15 mouse cellular contexts compared by ENCODE assay signal in genomic region chr2:113966421-113966820, GRCm38 (mm10). TPM values are rescaled to one million over a fixed set of nuclear protein-coding genes. Genes with fewer than 3 reads are reported as not detected.
A peak's percentile ranks its signal among the peaks of the same experiment; 100 is the strongest.
DNase-seq lines count a peak whose midpoint lies in the region; ATAC-seq and TF ChIP-seq lines count a peak whose summit lies in the region.
"Had no signal": no experiment of that assay in that cellular context is flagged by ENCODE, and none has a peak within 500 bp of the region (broad histone marks: within the 10 kb centered on the region; RNA-seq: fewer than 3 reads in every experiment).

No protein-coding gene starts in this region.

- TF ChIP-seq POLR2A in cerebellum, adult 2 months (IDR thresholded peaks at IDR 0.05; ENCODE audit: borderline replicate concordance, insufficient read depth, low read length), result no peak

- no peaks in the 10 kb centered on the region; the same call in 1 of the 2 replicates for H3K27me3 ChIP-seq in cerebellum, adult 2 months (ENCODE audit: control insufficient read depth, insufficient read depth, low read length)
- no peaks in the 10 kb centered on the region for H3K27me3 ChIP-seq in kidney, postnatal 0 days (ENCODE audit: insufficient read depth, low read length)
- H3K27me3 ChIP-seq: kidney, embryonic 15.5 days; neural tube, embryonic 15.5 days had no signal

- no peaks in the 10 kb centered on the region for H3K36me3 ChIP-seq in kidney, postnatal 0 days (ENCODE audit: insufficient read depth, low read length)
- H3K36me3 ChIP-seq: hindbrain, embryonic 10.5 days; kidney, embryonic 15.5 days; midbrain, embryonic 10.5 days; neural tube, embryonic 15.5 days had no signal

- H3K4me1 ChIP-seq in cerebellum, adult 2 months (ENCODE audit: control insufficient read depth, insufficient read depth, low read length), result no peaks in the 10 kb centered on the region
- no peaks in the 10 kb centered on the region for H3K4me1 ChIP-seq in kidney, postnatal 0 days (replicated peaks; ENCODE audit: insufficient read depth, low read length)
- H3K4me1 ChIP-seq: hindbrain, embryonic 10.5 days; kidney, embryonic 15.5 days; midbrain, embryonic 10.5 days; neural tube, embryonic 15.5 days had no signal

- H3K9me3 ChIP-seq in kidney, postnatal 0 days (replicated peaks; ENCODE audit: low read length), result no peaks in the 10 kb centered on the region
- H3K9me3 ChIP-seq: hindbrain, embryonic 10.5 days; kidney, embryonic 15.5 days; midbrain, embryonic 10.5 days; neural tube, embryonic 15.5 days had no signal

- TF ChIP-seq CTCF in cerebellum, adult 2 months (IDR thresholded peaks at IDR 0.05; ENCODE audit: borderline replicate concordance, insufficient read depth, low read depth, low read length), result peak; percentile 31; the same call in 1 of the 2 replicates
- peak; percentile 57 for TF ChIP-seq CTCF in kidney, postnatal 0 days (IDR thresholded peaks at IDR 0.05; ENCODE audit: low read depth)

- H3K9ac ChIP-seq in kidney, postnatal 0 days (ENCODE audit: low read depth, low read length), result no peak overlapping the region
- H3K9ac ChIP-seq: kidney, embryonic 15.5 days; neural tube, embryonic 15.5 days had no signal

- 10% methylated on average over 4 of the region's 4 CpGs for WGBS in cerebellum, adult 2 months
- WGBS in kidney, postnatal 0 days, result 22% methylated on average over 4 of the region's 4 CpGs

- no peak overlapping the region for H3K4me2 ChIP-seq in kidney, postnatal 0 days (ENCODE audit: low read length)
- H3K4me2 ChIP-seq: kidney, embryonic 15.5 days; neural tube, embryonic 15.5 days had no signal

- no peak for DNase-seq in cerebellum, adult 2 months
- DNase-seq in cerebellum, adult 11 months, result no peak
- no peak for DNase-seq in kidney, postnatal 0 days (ENCODE audit: low spot score)
- DNase-seq in kidney, postnatal 25 days, result no peak
- DNase-seq in 416B (ENCODE audit: low read depth), result peak; percentile 10
- peak; percentile 13 for DNase-seq in brain, adult 2 months (ENCODE audit: low read depth, low spot score)
- no peak for DNase-seq in ovary, postnatal 14 days (ENCODE audit: low spot score)
- DNase-seq: heart, adult 11 months; lung, adult 18-20 months had no signal

- H3K4me3 ChIP-seq in cerebellum, adult 2 months (replicated peaks; ENCODE audit: insufficient read depth, low read depth, low read length), result no peak overlapping the region
- no peak overlapping the region for H3K4me3 ChIP-seq in kidney, postnatal 0 days (replicated peaks; ENCODE audit: low read depth, low read length)
- H3K4me3 ChIP-seq: hindbrain, embryonic 10.5 days; kidney, embryonic 15.5 days; midbrain, embryonic 10.5 days; neural tube, embryonic 15.5 days had no signal

- ATAC-seq in kidney, postnatal 0 days (replicated peaks; ENCODE audit: low FRiP score, low read depth), result no peak
- ATAC-seq in megakaryocyte-erythroid progenitor cell, adult 5-6 weeks (replicated peaks; ENCODE audit: low FRiP score, low TSS enrichment, poor library complexity, severe bottlenecking), result no peak

- no peak overlapping the region for H3K27ac ChIP-seq in cerebellum, adult 2 months (ENCODE audit: insufficient read depth, low read length)
- no peak overlapping the region for H3K27ac ChIP-seq in kidney, postnatal 0 days
- H3K27ac ChIP-seq: hindbrain, embryonic 10.5 days; kidney, embryonic 15.5 days; midbrain, embryonic 10.5 days; neural tube, embryonic 15.5 days had no signal

RNA-seq across cellular contexts. Expression of gene Gjd2, which starts 47.0 kb away (rescaled TPM):
- polyA plus RNA-seq in cerebellum, adult 2 months (2012; rRNA removed), result 12.3 and 12.8 TPM in 2 replicates
- 0.04 TPM in 1 of 2 replicates, not detected in the other for polyA plus RNA-seq in kidney, postnatal 0 days (2015; fragmentation: Nextera tagmentation; extraction: Ambion mirVana)
- not detected in 2 replicates for total RNA-seq in megakaryocyte-erythroid progenitor cell, adult 5-6 weeks (2014; fragmentation: Nextera tagmentation)
- not detected in 2 replicates for total RNA-seq in megakaryocyte-erythroid progenitor cell, adult 5-6 weeks (2017)
- total RNA-seq: common myeloid progenitor, adult 5-6 weeks had no signal

Comparison
In these comparisons a context has a peak if more than half of its experiments do, and no peak if none do; other contexts are left out.
1. DNase-seq: peak in 416B (single experiment) and brain, adult 2 months (single experiment); none in cerebellum, adult 2 months (0 of 2), cerebellum, adult 11 months (single experiment), kidney, postnatal 0 days (single experiment), kidney, postnatal 25 days (0 of 2) and ovary, postnatal 14 days (single experiment).
2. RNA of gene Gjd2, which starts 47.0 kb away (polyA plus RNA-seq): 12.3 to 12.8 TPM in cerebellum, adult 2 months; 0.04 TPM in kidney, postnatal 0 days; every median in the first group is over 10 times any median in the second.